Mouse (Mus musculus) CD4-positive, CD25-positive, alpha-beta regulatory T cell, adult 4 months (primary cell): ENCODE measurements around the gene Mical3. TPM values are rescaled to one million over a fixed set of nuclear protein-coding genes. Genes with fewer than 3 reads are reported as not detected.

Experiments used
- ATAC-seq: one replicate; pipeline ENCODE4 v1.8.0; 2017
- polyA plus RNA-seq, 2 experiments: library from polyadenylated mRNA; unstranded; fragments of 100-300 nt; shearing (Covaris generic); gene quantifications; one replicate each; pipeline ENCODE4 v1.2.1; 2017

Mical3 gene
- polyA plus RNA-seq, 2 experiments from 2014 or later = 9.9 to 11.8 TPM

DNA sequence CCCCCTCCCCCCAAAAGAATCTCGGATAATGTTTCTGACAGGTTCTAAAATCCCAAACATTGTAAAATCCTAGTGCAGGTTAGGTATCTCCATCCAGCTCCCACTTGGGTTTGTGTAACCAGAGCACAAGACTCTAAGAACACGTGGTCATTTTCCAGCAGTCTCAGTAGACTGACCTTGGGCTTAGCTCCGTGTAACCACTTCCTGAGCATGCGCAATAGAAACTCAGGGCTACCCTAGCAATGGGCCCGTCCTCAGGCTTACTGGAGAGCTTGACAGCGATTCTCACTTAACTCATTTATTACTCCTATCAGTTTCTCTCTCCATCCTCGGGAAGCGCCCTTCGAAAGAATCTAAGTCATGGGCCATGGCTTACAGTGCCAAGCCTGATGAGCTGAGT, 236.3 kb downstream of the Mical3 start:
- ATAC-seq = no peak

DNA sequence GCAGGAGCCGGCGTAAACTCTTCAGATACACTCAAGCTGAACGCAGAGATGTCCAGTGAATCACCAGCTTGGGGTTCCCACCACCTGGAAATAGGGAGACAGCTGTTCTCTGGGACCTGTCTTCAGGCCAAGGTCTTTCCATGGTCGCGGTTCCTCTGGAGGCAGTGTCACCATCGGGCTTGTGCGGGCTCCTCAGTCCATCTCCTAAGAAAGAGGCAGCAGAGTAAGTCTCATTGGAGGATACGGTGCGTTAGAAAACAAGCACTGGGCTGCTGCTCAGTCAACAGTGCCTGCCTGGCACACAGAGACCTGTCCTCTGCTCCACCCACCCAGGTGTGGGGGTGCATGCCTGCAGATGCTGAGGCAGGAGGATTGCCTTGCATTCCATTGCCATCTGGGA, 236.7 kb downstream of the Mical3 start:
- no peak for ATAC-seq

DNA sequence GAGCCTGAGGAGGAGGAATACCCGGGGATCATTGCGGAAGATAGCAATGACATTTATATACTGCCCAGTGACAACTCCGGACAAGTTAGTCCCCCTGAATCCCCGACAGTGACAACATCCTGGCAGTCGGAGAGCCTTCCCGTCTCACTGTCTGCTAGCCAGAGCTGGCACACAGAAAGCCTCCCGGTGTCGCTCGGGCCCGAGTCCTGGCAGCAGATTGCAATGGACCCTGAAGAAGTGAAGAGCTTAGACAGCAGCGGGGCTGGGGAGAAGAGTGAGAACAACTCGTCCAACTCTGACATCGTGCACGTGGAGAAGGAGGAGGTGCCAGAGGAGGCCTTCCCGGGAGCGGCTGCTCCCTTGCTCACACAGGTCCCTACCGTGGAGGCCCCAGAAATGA, 244.1 kb downstream of the Mical3 start:
- no peak for ATAC-seq

GRCm38 (mm10) chr6:120884436-120884835, 246.4 kb downstream of the Mical3 start:
- ATAC-seq = no peak

Other genes with a start within 250 kb of the Mical3 start
- 10 to 100 TPM; 51.9 to 73.2 TPM for gene Bid, start 214.1 kb downstream of the Mical3 start, polyA plus RNA-seq
- 1 to 10 TPM; 2.3 to 4.3 TPM for gene Pex26, start 52.7 kb upstream of the Mical3 start, polyA plus RNA-seq
- 1 to 10 TPM in 1 of 2 experiments, under 1 TPM in 1; 0.34 to 1.2 TPM for gene Tuba8, start 79.7 kb upstream of the Mical3 start, polyA plus RNA-seq
- gene Usp18, start 114.9 kb upstream of the Mical3 start, polyA plus RNA-seq = 100 to 1,000 TPM; 123 to 154 TPM
- gene Slc6a13, start 169.2 kb upstream of the Mical3 start, polyA plus RNA-seq = under 1 TPM in 1 of 2 experiments, not detected in 1; 0.27 TPM
- gene Slc6a12, start 212.1 kb upstream of the Mical3 start, polyA plus RNA-seq = not detected